Mouse (Mus musculus): Measurements from ENCODE around the gene Bri3. TPM values are rescaled to one million over a fixed set of nuclear protein-coding genes. Genes with fewer than 3 reads are reported as not detected.

Gene Bri3
- 153 and 183 TPM in 2 replicates for polyA plus RNA-seq (2015; fragmentation: Nextera tagmentation; extraction: Ambion mirVana)

- no peak within 1 kb of the TSS for H3K9ac ChIP-seq
- peaks cover 15% of the 10 kb centered on the region for H3K4me1 ChIP-seq (replicated peaks)
- H3K27ac ChIP-seq, result no peak within 1 kb of the TSS
- no peaks in the 10 kb centered on the region for H3K36me3 ChIP-seq
- no peaks in the 10 kb centered on the region for H3K27me3 ChIP-seq
- H3K4me2 ChIP-seq, result no peak within 1 kb of the TSS
- no peak for ATAC-seq (replicated peaks; ENCODE audit: insufficient number of reproducible peaks, insufficient read depth, low FRiP score, low read depth)
- 86% methylated on average over 7 of the region's 7 CpGs for WGBS
- H3K9me3 ChIP-seq (replicated peaks), result no peaks in the 10 kb centered on the region
- no peak within 1 kb of the TSS for H3K4me3 ChIP-seq
These were observed at the start of gene Bri3 for GRCm38 (mm10) chr5:144243901-144244487. Gene Bri3, plus strand, starts transcription at chr5:144244437.

GRCm38 (mm10) chr5:144195567-144195966 is 48.7 kb upstream of the Bri3 start:
- H3K9me3 ChIP-seq (replicated peaks), result no peaks in the 10 kb centered on the region
- H3K4me2 ChIP-seq, result no peak overlapping the region
- WGBS, result 82% methylated on average over 8 of the region's 8 CpGs
- peaks cover 5% of the 10 kb centered on the region for H3K4me1 ChIP-seq (replicated peaks)
- no peak overlapping the region for H3K4me3 ChIP-seq
- H3K9ac ChIP-seq, result no peak overlapping the region
- no peaks in the 10 kb centered on the region for H3K36me3 ChIP-seq
- no peak overlapping the region for H3K27ac ChIP-seq
- H3K27me3 ChIP-seq, result no peaks in the 10 kb centered on the region
- ATAC-seq (replicated peaks; ENCODE audit: insufficient number of reproducible peaks, insufficient read depth, low FRiP score, low read depth), result no peak

DNA sequence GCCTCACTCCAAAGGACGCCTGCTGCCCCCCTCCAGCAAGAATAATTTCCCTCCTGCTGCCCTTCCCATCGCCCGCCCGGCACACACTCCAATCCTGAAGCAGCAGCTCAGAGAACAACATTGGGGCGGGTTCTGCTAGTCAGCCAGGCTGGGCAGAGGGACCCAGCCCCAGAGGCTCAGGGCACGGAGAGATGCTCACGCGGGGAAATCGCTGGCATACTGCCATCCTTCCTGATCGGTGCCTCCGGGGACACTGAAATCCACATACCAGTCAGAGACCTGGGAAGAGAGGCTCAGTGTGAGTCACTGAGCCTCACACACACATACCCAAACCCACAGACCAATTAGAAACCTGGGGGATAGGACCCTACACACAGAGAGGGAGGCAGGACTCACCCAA is 43.6 kb upstream of the Bri3 start:
- no peak overlapping the region for H3K4me2 ChIP-seq
- no peak overlapping the region for H3K9ac ChIP-seq
- no peaks in the 10 kb centered on the region for H3K27me3 ChIP-seq
- WGBS, result 62% methylated on average over 11 of the region's 11 CpGs
- peaks cover 24% of the 10 kb centered on the region for H3K36me3 ChIP-seq
- ATAC-seq (replicated peaks; ENCODE audit: insufficient number of reproducible peaks, insufficient read depth, low FRiP score, low read depth), result no peak
- H3K9me3 ChIP-seq (replicated peaks), result no peaks in the 10 kb centered on the region
- no peak overlapping the region for H3K27ac ChIP-seq
- no peaks in the 10 kb centered on the region for H3K4me1 ChIP-seq (replicated peaks)
- H3K4me3 ChIP-seq, result no peak overlapping the region

- H3K9me3 ChIP-seq (replicated peaks), result no peaks in the 10 kb centered on the region
These were observed 41.8 kb upstream of the Bri3 start for GRCm38 (mm10) chr5:144202430-144202829.

GRCm38 (mm10) chr5:144203398-144203959 is 40.8 kb upstream of the Bri3 start:
- WGBS, result 87% methylated on average over 10 of the region's 10 CpGs
- Histone ChIP-seq H3K4me2 (no peak overlapping the region), H3K36me3 (peaks cover 38% of the 10 kb centered on the region), H3K27ac (no peak overlapping the region), H3K9me3 (replicated peaks) (no peaks in the 10 kb centered on the region), H3K4me1 (replicated peaks) (no peaks in the 10 kb centered on the region), H3K27me3 (no peaks in the 10 kb centered on the region), H3K9ac (no peak overlapping the region), H3K4me3 (no peak overlapping the region)
- ATAC-seq (replicated peaks; ENCODE audit: insufficient number of reproducible peaks, insufficient read depth, low FRiP score, low read depth), result no peak

More at GRCm38 (mm10) chr5:144202430-144202829, 41.8 kb upstream of the Bri3 start:
- peaks cover 30% of the 10 kb centered on the region for H3K36me3 ChIP-seq
- no peaks in the 10 kb centered on the region for H3K27me3 ChIP-seq
- no peak overlapping the region for H3K4me2 ChIP-seq
- no peaks in the 10 kb centered on the region for H3K4me1 ChIP-seq (replicated peaks)
- no peak overlapping the region for H3K4me3 ChIP-seq
- no peak for ATAC-seq (replicated peaks; ENCODE audit: insufficient number of reproducible peaks, insufficient read depth, low FRiP score, low read depth)
- no peak overlapping the region for H3K9ac ChIP-seq
- no peak overlapping the region for H3K27ac ChIP-seq
- WGBS, result 89% methylated on average over 6 of the region's 6 CpGs

DNA sequence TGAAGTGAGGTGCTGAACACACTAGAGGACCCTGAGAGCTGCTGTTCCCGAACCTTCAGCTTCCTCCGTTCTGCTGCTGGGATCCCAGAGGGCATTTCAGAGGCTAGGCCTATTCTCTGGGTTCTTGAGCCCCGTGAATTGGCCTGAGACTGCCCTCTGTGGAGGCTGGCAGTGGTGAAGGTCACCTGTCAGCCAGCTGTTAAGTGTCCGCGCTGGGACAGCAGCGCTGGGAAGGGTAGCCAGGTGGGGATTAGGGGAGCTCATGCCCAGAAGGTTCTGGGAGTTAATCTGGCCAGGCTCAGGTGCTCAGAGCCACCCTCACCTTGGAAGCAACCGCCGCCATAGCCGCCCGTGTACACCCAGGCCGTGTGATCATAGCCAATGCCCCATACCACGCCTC is 39.9 kb upstream of the Bri3 start:
- H3K27me3 ChIP-seq, result no peaks in the 10 kb centered on the region
- no peaks in the 10 kb centered on the region for H3K9me3 ChIP-seq (replicated peaks)
- 92% methylated on average over 12 of the region's 12 CpGs for WGBS
- H3K4me2 ChIP-seq, result no peak overlapping the region
- H3K27ac ChIP-seq, result no peak overlapping the region
- no peak overlapping the region for H3K9ac ChIP-seq
- no peaks in the 10 kb centered on the region for H3K4me1 ChIP-seq (replicated peaks)
- peaks cover 38% of the 10 kb centered on the region for H3K36me3 ChIP-seq
- H3K4me3 ChIP-seq, result no peak overlapping the region
- ATAC-seq (replicated peaks; ENCODE audit: insufficient number of reproducible peaks, insufficient read depth, low FRiP score, low read depth), result no peak

DNA sequence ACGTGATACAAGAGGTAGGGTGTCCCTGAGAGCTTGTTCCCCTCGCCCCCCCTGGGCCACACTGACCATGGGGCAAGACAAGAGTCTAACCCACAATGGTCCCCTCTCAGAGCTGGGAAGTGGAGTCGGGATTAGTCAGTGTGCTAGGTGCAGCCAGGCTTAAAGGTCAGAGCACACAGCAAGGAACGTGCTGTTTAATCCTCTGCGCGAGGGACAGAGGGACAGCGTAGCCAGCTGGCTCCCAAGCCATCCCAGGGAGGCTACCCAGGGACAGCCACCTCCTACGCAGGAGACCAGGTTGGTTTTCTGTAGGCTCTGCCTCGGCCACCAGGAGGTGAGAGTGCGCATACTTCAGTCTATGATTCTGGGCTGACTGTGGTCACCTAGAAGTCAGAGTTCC is 39.3 kb upstream of the Bri3 start:
- Histone ChIP-seq H3K36me3 (peaks cover 44% of the 10 kb centered on the region), H3K4me3 (no peak overlapping the region), H3K9me3 (replicated peaks) (no peaks in the 10 kb centered on the region), H3K4me2 (no peak overlapping the region), H3K4me1 (replicated peaks) (no peaks in the 10 kb centered on the region), H3K27ac (no peak overlapping the region), H3K27me3 (no peaks in the 10 kb centered on the region), H3K9ac (no peak overlapping the region)
- ATAC-seq (replicated peaks; ENCODE audit: insufficient number of reproducible peaks, insufficient read depth, low FRiP score, low read depth), result no peak
- WGBS, result 82% methylated on average over 10 of the region's 10 CpGs

- ATAC-seq (replicated peaks; ENCODE audit: insufficient number of reproducible peaks, insufficient read depth, low FRiP score, low read depth), result no peak
- H3K9ac ChIP-seq, result no peak overlapping the region
- peaks cover 54% of the 10 kb centered on the region for H3K36me3 ChIP-seq
- H3K4me1 ChIP-seq (replicated peaks), result no peaks in the 10 kb centered on the region
- no peak overlapping the region for H3K27ac ChIP-seq
- WGBS, result 94% methylated on average over 15 of the region's 15 CpGs
- H3K9me3 ChIP-seq (replicated peaks), result no peaks in the 10 kb centered on the region
- H3K4me3 ChIP-seq, result no peak overlapping the region
- H3K27me3 ChIP-seq, result no peaks in the 10 kb centered on the region
- no peak overlapping the region for H3K4me2 ChIP-seq
These were observed 38.2 kb upstream of the Bri3 start for GRCm38 (mm10) chr5:144206069-144206468.

DNA sequence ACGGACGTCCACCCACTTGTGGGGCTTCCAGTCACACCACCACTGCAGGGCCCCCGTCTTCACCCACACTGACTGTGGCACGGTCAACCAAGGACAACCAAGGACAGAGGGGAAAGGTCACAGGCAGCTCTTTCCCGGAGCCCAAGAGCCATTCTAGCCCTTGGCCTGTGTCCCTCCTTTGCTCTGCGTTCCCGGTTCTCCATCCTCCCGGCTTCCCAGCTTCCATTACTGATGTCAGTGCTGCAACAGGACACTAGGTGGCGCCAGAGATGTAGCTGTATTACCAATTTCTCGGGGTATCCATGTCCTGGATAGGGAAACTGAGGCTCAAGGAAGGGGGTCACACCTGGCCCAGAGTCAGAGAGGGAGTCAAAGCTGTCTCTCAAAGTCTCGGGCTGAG is 36.8 kb upstream of the Bri3 start:
- ATAC-seq (replicated peaks; ENCODE audit: insufficient number of reproducible peaks, insufficient read depth, low FRiP score, low read depth), result no peak
- Histone ChIP-seq H3K9ac (no peak overlapping the region), H3K27me3 (no peaks in the 10 kb centered on the region), H3K9me3 (replicated peaks) (no peaks in the 10 kb centered on the region), H3K4me2 (no peak overlapping the region), H3K36me3 (peaks cover 54% of the 10 kb centered on the region), H3K4me3 (no peak overlapping the region), H3K4me1 (replicated peaks) (no peaks in the 10 kb centered on the region), H3K27ac (no peak overlapping the region)
- 46% methylated on average over 11 of the region's 11 CpGs for WGBS

- Histone ChIP-seq H3K4me2 (no peak overlapping the region), H3K27me3 (no peaks in the 10 kb centered on the region), H3K27ac (no peak overlapping the region), H3K4me3 (no peak overlapping the region), H3K36me3 (peaks cover 34% of the 10 kb centered on the region), H3K9ac (no peak overlapping the region), H3K4me1 (replicated peaks) (no peaks in the 10 kb centered on the region), H3K9me3 (replicated peaks) (no peaks in the 10 kb centered on the region)
- ATAC-seq (replicated peaks; ENCODE audit: insufficient number of reproducible peaks, insufficient read depth, low FRiP score, low read depth), result no peak
- 28% methylated on average over 7 of the region's 7 CpGs for WGBS
These were observed 29.8 kb upstream of the Bri3 start for GRCm38 (mm10) chr5:144214453-144214852.

DNA sequence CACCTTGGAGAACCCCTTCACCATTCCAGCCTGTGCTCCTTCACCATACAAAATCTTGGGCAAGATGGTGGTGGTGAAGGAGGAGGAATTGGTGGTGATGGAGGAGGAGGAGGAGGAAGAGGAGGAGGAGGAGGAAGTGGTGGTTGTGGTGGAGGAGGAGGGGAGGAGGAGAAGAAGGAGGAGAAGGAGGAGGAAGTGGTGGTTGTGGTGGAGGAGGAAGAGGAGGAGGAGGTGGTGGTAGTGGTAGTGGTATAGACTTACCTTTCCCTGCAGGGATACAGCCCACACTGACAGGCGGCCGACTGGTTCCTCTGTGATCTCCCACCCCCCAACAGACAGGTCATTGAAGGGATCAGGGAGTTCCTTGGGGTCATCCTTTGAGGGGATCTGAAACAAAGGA is 28.2 kb upstream of the Bri3 start:
- H3K36me3 ChIP-seq, result peaks cover 21% of the 10 kb centered on the region
- no peak overlapping the region for H3K27ac ChIP-seq
- no peak overlapping the region for H3K9ac ChIP-seq
- H3K9me3 ChIP-seq (replicated peaks), result no peaks in the 10 kb centered on the region
- H3K4me1 ChIP-seq (replicated peaks), result no peaks in the 10 kb centered on the region
- H3K4me3 ChIP-seq, result no peak overlapping the region
- no peak for ATAC-seq (replicated peaks; ENCODE audit: insufficient number of reproducible peaks, insufficient read depth, low FRiP score, low read depth)
- 70% methylated on average over 2 of the region's 2 CpGs for WGBS
- no peaks in the 10 kb centered on the region for H3K27me3 ChIP-seq
- no peak overlapping the region for H3K4me2 ChIP-seq

DNA sequence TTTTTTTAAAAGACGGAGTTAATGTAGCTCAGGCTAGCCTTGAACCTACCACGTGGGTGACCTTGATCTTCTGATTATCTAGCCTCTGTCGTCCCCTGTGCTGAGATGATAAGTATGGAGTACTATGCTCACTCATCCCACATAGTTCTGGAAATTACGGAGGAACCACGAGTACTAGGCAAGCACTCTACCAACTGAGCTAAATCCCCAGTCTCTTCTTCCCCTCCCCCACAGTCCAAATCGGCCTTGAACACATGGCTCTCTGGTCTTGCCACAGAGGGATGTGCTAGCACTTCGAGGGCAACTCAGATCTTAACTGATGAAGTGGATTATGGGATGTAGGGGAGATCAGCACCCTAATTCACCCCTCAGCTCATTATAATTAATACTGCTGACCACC is 26.2 kb upstream of the Bri3 start:
- Histone ChIP-seq H3K9me3 (replicated peaks) (no peaks in the 10 kb centered on the region), H3K4me2 (no peak overlapping the region), H3K36me3 (peaks cover 14% of the 10 kb centered on the region; the same call in 1 of the 2 replicates), H3K4me3 (no peak overlapping the region), H3K9ac (no peak overlapping the region), H3K4me1 (replicated peaks) (peaks cover 10% of the 10 kb centered on the region), H3K27me3 (no peaks in the 10 kb centered on the region), H3K27ac (no peak overlapping the region)
- ATAC-seq (replicated peaks; ENCODE audit: insufficient number of reproducible peaks, insufficient read depth, low FRiP score, low read depth), result no peak
- 76% methylated on average over 7 of the region's 7 CpGs for WGBS
